Mouse (Mus musculus) NIH3T3 (cell line): Measurements from ENCODE around the gene P2ry14.

ENCODE experiments used
- DNase-seq: peaks from one replicate; pipeline ENCODE4 v3.0.0-alpha.2; 2012; ENCODE audit warnings: low read depth

The P2ry14 gene

GRCm38 (mm10) chr3:59153424-59153823 is at the start of gene P2ry14:
Gene P2ry14 (minus strand): TSS chr3:59153618.
- no peak for DNase-seq

DNA sequence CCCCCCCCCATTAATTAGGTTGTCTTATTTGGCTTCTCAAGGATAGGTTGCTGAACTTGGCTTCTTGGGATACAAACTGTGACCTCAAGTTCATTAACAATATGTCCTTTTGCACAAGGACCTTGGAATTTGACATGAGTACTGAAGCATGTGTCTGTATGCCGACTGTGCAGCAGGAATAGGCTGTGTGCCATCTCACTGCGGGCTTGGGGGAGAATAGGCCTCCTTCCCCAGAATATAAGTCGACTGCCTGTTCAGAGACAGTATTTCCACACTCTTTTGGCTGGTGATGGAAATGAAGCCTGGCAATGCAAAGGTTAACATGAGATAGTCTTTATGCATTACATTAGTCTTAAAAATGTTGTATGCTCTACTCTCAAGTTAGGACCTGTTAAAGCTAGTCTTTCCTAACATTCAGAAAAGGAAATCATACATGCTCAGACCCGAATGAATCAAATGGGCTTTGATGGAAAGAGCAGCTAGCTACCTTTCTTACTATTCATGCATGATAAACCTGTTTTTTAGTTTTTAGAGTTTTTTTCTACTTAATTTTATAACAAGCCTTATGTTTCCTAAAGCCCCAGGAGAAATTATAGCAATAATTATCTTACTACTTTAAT is 44.0 kb upstream of the P2ry14 start:
- no peak for DNase-seq

- no peak for DNase-seq
These were observed 41.5 kb upstream of the P2ry14 start, which contains the start of gene Gpr87 for GRCm38 (mm10) chr3:59194938-59195337. Gene Gpr87 (minus strand): TSS chr3:59195104.

- DNase-seq, result no peak
These were observed 40.7 kb upstream of the P2ry14 start for GRCm38 (mm10) chr3:59194099-59194498.

DNA sequence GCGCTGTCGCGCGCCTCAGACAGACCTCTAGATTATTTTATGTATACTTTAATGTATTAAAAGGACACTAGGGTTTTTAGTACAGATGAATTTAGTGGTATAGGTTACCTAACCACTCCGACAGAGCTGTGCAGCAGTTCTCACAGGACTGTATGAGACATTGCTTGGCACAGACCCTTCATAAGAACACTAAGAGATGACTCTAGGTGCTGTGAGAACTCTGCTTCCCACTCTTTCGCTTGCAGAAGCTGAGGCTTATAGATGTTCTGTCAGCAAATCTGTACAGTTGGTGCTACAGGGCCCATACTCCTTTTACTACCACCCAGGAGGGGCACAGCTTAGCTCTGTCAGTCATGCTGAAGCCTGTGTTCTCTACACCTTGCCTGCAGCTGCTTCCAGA is 38.3 kb upstream of the P2ry14 start:
- no peak for DNase-seq

GRCm38 (mm10) chr3:59187336-59187735 is 33.9 kb upstream of the P2ry14 start:
- no peak for DNase-seq

DNA sequence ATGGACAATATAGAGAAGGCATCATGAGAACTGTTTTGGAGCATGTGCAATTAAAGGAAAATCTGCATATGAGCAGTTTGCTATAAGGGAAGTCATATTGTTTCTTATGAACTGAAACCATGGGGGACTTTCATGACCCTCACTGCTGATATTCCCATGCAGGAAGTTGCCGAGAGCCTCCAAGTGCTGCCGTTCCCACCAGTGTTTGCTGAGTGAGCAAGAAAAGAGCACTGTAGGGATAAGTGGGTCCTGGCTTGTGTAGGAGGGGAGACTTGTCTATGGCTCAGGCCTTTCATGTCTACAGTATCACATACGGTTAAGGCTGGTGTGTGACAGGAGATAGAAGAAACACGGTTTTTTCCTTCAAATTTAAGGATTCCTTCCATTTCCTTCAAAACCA is 32.2 kb upstream of the P2ry14 start:
- DNase-seq, result no peak

DNA sequence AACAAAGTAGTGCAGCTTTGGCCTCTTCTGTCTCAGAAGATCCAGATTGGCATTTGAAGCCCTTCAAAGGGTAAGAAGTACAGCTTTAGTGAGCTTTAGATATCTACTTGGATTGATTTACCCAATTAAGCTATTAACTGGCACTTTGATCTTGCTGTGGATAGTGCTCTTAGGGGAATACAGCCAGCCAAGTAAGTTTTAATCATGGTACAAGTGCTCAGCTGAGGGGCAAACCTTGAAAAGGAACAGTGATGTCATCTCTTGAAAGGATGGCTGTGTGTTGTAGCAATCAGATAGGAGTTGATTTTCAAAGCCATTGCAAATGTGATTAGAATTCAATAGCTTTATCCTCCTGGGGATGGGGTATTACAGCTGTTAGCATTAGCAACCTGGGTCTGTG is 28.7 kb upstream of the P2ry14 start:
- no peak for DNase-seq

DNA sequence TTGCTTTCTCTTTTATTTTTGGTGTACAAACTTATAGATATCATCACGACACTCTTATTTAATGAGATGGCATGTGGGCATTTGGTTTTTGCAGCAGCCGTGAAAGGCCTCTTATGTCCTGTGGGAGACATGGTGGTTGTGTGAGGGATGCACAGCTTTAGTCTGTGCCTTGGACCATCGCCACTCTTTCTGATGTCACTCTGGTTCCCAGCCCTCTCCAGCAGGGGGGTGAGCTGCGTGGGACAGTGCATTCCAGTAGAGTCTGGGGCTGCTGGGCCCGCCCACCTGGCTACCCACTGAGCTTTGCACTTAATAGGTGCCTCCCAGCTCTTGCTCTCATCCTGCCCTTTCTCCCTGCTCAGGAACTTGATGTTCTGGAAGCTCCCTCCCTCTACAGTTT is 27.7 kb upstream of the P2ry14 start:
- DNase-seq, result peak; percentile 28

DNA sequence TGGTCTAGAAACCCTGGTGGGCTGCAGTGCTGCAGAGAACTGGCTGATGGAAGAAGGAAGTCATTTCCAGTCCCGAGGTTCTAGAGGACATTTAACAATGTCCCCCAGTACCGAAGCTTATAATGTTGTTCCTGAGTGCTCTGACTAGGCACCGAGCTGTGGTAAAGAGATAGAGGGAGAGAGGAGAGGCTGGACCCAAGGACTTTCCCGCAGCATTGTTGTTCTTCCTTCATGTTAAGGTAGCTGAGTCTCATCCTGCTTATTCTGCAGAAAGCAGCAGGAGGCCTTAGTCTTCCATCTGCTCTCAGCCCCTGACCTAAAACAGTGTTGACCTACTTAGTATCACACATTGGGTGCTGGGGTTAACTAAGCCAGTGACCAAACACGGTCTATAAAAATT is 23.5 kb upstream of the P2ry14 start:
- no peak for DNase-seq

GRCm38 (mm10) chr3:59175234-59175633 is 21.8 kb upstream of the P2ry14 start:
- DNase-seq, result peak; percentile 89

- DNase-seq, result no peak
These were observed 21.2 kb upstream of the P2ry14 start for GRCm38 (mm10) chr3:59174426-59175154.

DNA sequence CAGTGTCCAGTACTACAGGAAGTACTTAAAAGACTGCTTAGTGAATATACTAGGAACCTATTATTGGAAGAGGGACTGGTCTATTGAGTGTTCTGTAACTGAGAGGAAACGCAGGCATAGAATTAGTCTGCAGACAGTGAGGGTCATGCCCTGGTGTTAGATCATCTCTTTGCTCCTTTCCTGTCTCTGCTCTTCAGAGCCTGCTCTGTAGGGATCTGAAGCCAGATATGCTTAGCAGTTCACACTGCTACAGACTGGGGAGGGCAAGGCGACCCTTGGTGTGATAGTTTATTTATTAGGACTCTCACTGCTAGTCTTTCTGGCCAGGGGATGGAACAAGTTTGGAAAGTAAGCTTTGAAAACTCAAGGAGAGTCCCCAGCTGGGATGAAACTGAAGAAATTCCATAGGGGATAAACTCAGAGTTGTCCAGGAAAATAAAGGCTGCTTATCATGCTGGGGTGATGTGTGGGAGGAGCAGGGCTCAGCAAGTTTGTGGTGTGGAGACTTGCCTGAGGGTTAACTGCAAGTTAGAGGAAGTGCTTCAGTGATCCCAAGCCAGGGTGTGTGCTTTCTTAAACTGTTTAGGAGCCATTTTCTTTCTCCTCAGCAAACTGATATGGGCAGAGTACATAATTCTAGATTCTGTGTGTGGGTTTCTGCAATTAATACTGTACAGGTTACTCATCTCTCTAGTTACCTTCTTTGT is 16.7 kb upstream of the P2ry14 start:
- peak; percentile 24 for DNase-seq

DNA sequence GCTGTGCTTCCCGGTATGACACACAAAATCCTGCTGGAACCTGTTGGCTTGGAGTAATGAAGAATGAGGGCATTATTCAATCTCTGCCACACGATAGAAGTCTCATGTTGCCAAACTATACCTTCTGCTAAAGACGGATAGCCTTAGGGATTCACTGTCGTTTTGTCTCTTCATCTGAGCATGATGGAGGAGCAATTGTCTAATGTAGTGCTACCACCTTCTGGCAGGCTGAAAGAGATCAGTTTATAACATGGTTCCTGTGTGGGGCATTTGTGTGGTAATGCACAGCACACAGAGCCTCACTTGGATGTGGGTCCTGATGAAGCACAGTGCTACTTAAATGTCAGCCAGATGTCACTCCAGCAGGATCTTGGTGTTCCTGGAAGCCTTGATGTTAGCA is 15.8 kb upstream of the P2ry14 start:
- no peak for DNase-seq

DNA sequence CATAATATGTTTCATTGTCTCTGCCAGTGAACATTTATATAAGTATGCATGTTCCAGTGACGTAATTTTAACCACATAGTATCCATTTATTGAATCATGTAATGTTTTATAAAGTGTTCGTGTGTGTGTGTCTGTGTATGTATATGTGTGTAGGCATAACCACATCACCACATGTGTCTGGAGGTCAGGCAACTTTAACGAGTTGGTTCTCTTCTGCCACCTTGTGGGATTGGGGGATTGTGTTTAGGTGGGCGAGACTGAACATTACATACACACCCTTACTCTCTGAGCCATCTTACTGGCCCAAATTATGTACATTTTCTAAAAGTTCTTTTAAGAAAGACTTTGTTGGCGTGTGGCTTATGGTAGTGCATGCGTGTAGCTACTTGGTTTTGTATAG is 15.1 kb upstream of the P2ry14 start:
- peak; percentile 11 for DNase-seq

GRCm38 (mm10) chr3:59167417-59168054 is 14.1 kb upstream of the P2ry14 start:
- peak; percentile 82 for DNase-seq

DNA sequence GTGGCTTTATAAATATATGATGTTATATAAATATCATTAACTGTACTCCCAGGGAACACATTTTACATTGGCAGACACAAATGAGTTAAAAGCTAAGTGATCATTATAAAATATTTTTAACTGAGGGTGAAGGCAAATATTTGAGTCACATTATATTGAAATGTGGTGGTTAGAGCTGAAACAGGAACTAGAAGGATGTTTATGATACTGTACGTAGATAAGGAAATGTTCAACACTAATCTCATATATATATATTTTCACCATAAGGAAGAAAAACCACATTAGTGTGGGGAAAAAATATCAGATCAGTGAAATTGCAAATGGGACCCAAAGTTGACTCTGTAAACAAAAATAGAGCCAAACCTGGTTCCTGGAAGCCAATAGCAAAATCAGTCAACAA is 7.0 kb upstream of the P2ry14 start:
- no peak for DNase-seq

- no peak for DNase-seq
These were observed 3.6 kb upstream of the P2ry14 start for GRCm38 (mm10) chr3:59157048-59157447.

- DNase-seq, result no peak
These were observed 2.0 kb upstream of the P2ry14 start for GRCm38 (mm10) chr3:59155404-59155803.

- DNase-seq, result no peak
These were observed 1.5 kb upstream of the P2ry14 start for GRCm38 (mm10) chr3:59154888-59155287.

- DNase-seq, result no peak
These were observed 2.8 kb downstream of the P2ry14 start for GRCm38 (mm10) chr3:59150624-59151023.

DNA sequence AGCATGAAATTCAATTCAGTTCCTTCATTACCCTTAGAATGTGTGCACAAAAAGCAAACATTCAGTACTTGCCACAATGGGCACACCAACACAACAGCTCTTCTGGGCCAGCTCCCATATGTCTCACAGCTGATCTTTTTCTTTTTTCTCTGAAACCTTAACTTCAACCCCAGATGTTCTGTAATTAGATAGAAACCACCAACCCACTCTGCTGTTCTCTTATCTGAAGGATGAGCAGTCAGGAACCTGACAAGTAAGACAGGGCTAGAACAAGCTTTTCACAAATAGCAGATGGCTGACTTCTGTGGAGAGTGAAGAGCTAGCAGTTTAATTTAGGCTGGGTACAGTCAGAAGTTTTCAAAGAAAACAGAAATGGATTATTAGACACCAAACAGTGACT is 3.8 kb downstream of the P2ry14 start:
- DNase-seq, result no peak

GRCm38 (mm10) chr3:59145194-59145593 is 8.2 kb downstream of the P2ry14 start:
- DNase-seq, result no peak
